Mouse (Mus musculus) liver, embryonic 12.5 days (tissue): ENCODE measurements around the gene Olfr106-ps. TPM values are rescaled to one million over a fixed set of nuclear protein-coding genes. Genes with fewer than 3 reads are reported as not detected.

ENCODE experiments used
- ATAC-seq: fragments of 200-750 bp; cut with Nextera tagmentation; 2 replicates; pipeline ENCODE4 v1.8.0; 2017; ENCODE audit warnings: moderate number of reproducible peaks, mild to moderate bottlenecking, moderate library complexity
- H3K27ac ChIP-seq: fragments of 300-500 bp; sonication (generic); 2 replicates; pipeline ENCODE4 v1.5.1; 2016; ENCODE audit warnings: mild to moderate bottlenecking
- H3K27me3 ChIP-seq: fragments of 300-500 bp; sonication (generic); replicated peaks from 2 replicates; pipeline ENCODE4 v1.6.1; 2016; ENCODE audit warnings: mild to moderate bottlenecking, moderate library complexity
- H3K36me3 ChIP-seq: fragments of 300-500 bp; sonication (generic); 2 replicates; pipeline ENCODE4 v1.6.1; 2016; ENCODE audit warnings: mild to moderate bottlenecking, moderate library complexity
- H3K4me1 ChIP-seq: fragments of 300-500 bp; sonication (generic); 2 replicates; pipeline ENCODE4 v1.6.1; 2016
- H3K4me2 ChIP-seq: fragments of 300-500 bp; sonication (generic); 2 replicates; pipeline ENCODE4 v1.6.1; 2016; ENCODE audit warnings: mild to moderate bottlenecking, moderate library complexity
- H3K4me3 ChIP-seq: fragments of 300-500 bp; sonication (generic); 2 replicates; pipeline ENCODE4 v1.5.1; 2016; ENCODE audit warnings: mild to moderate bottlenecking, moderate library complexity
- H3K9ac ChIP-seq: fragments of 300-500 bp; sonication (generic); 2 replicates; pipeline ENCODE4 v1.6.1; 2016; ENCODE audit warnings: mild to moderate bottlenecking, moderate library complexity
- H3K9me3 ChIP-seq: fragments of 300-500 bp; sonication (generic); replicated peaks from 2 replicates; pipeline ENCODE4 v1.6.1; 2016; ENCODE audit warnings: mild to moderate bottlenecking, moderate library complexity
- WGBS: fragments of 180-500 bp; shearing (Covaris S2); methylation state at CpG from one replicate; pipeline ENCODE4 v1.1.7; 2016; ENCODE audit not compliant: insufficient replicate concordance; 5-methylcytosine and 5-hydroxymethylcytosine counted together
- polyA plus RNA-seq: library from polyadenylated mRNA; unstranded; fragments of >200 nt; fragmentation: Nextera tagmentation; extraction: Ambion mirVana; gene quantifications from 2 replicates; pipeline ENCODE4 v1.2.1, GENCODE M21; 2016

Olfr106-ps gene
- not detected in 2 replicates for polyA plus RNA-seq

- Histone ChIP-seq H3K36me3 (no peaks in the 10 kb centered on the region), H3K9ac (no peak within 1 kb of the TSS), H3K27ac (no peak within 1 kb of the TSS), H3K27me3 (no peaks in the 10 kb centered on the region), H3K9me3 (no peaks in the 10 kb centered on the region), H3K4me2 (no peak within 1 kb of the TSS), H3K4me1 (no peaks in the 10 kb centered on the region), H3K4me3 (no peak within 1 kb of the TSS)
- no peak for ATAC-seq
- 57% methylated on average over 1 of the region's 1 CpGs for WGBS
Measured at GRCm38 (mm10) chr17:37390093-37390492, at the start of gene Olfr106-ps. TSS of gene Olfr106-ps (plus strand) at chr17:37390393.

GRCm38 (mm10) chr17:37359282-37359681 lies 30.9 kb upstream of the Olfr106-ps start, which contains the start of gene Olfr104-ps:
TSS of gene Olfr104-ps (plus strand) at chr17:37359582.
- Histone ChIP-seq H3K27me3 (no peaks in the 10 kb centered on the region), H3K4me2 (no peak within 1 kb of the TSS), H3K4me3 (no peak within 1 kb of the TSS), H3K9ac (no peak within 1 kb of the TSS), H3K9me3 (no peaks in the 10 kb centered on the region), H3K36me3 (no peaks in the 10 kb centered on the region), H3K4me1 (no peaks in the 10 kb centered on the region), H3K27ac (no peak within 1 kb of the TSS)
- ATAC-seq = no peak

GRCm38 (mm10) chr17:37378733-37379132 lies 11.5 kb upstream of the Olfr106-ps start, which contains the start of gene Olfr105-ps:
TSS of gene Olfr105-ps (plus strand) at chr17:37379033.
- Histone ChIP-seq H3K36me3 (no peaks in the 10 kb centered on the region), H3K9me3 (no peaks in the 10 kb centered on the region), H3K4me2 (no peak within 1 kb of the TSS), H3K27ac (no peak within 1 kb of the TSS), H3K9ac (no peak within 1 kb of the TSS), H3K4me1 (no peaks in the 10 kb centered on the region), H3K4me3 (no peak within 1 kb of the TSS), H3K27me3 (no peaks in the 10 kb centered on the region)
- ATAC-seq = no peak

GRCm38 (mm10) chr17:37398926-37399325 lies 8.7 kb downstream of the Olfr106-ps start, which contains the start of gene Olfr107:
TSS of gene Olfr107 (plus strand) at chr17:37399226.
- no peak for ATAC-seq
- Histone ChIP-seq H3K27me3 (no peaks in the 10 kb centered on the region), H3K4me3 (no peak within 1 kb of the TSS), H3K9me3 (no peaks in the 10 kb centered on the region), H3K27ac (no peak within 1 kb of the TSS), H3K9ac (no peak within 1 kb of the TSS), H3K4me2 (no peak within 1 kb of the TSS), H3K4me1 (no peaks in the 10 kb centered on the region), H3K36me3 (no peaks in the 10 kb centered on the region)
- WGBS = 57% methylated on average over 3 of the region's 3 CpGs

GRCm38 (mm10) chr17:37413380-37413779 lies 23.2 kb downstream of the Olfr106-ps start:
- Histone ChIP-seq H3K4me1 (no peaks in the 10 kb centered on the region), H3K27me3 (no peaks in the 10 kb centered on the region), H3K4me3 (no peak overlapping the region), H3K27ac (no peak overlapping the region), H3K4me2 (no peak overlapping the region), H3K36me3 (no peaks in the 10 kb centered on the region), H3K9ac (no peak overlapping the region), H3K9me3 (no peaks in the 10 kb centered on the region)
- ATAC-seq = no peak

GRCm38 (mm10) chr17:37445180-37445579 lies 55.0 kb downstream of the Olfr106-ps start, which contains the start of gene Olfr108:
TSS of gene Olfr108 (plus strand) at chr17:37445480.
- H3K36me3 ChIP-seq = no peaks in the 10 kb centered on the region
- no peaks in the 10 kb centered on the region for H3K9me3 ChIP-seq
- WGBS = 65% methylated on average over 1 of the region's 1 CpGs
- no peak for ATAC-seq
- no peaks in the 10 kb centered on the region for H3K4me1 ChIP-seq
- H3K4me3 ChIP-seq = no peak within 1 kb of the TSS
- no peak within 1 kb of the TSS for H3K9ac ChIP-seq
- no peaks in the 10 kb centered on the region for H3K27me3 ChIP-seq
- no peak within 1 kb of the TSS for H3K27ac ChIP-seq
- no peak within 1 kb of the TSS for H3K4me2 ChIP-seq

Other genes with a start within 250 kb of the Olfr106-ps start
- gene Olfr93, start 228.9 kb upstream of the Olfr106-ps start, polyA plus RNA-seq = not detected in 2 replicates
- not detected in 2 replicates for gene Ubd, start 196.5 kb upstream of the Olfr106-ps start, polyA plus RNA-seq
- not detected in 2 replicates for gene Olfr94, start 189.4 kb upstream of the Olfr106-ps start, polyA plus RNA-seq
- not detected in 2 replicates for gene Olfr95, start 177.3 kb upstream of the Olfr106-ps start, polyA plus RNA-seq
- not detected in 2 replicates for gene Olfr96, start 170.2 kb upstream of the Olfr106-ps start, polyA plus RNA-seq
- not detected in 2 replicates for gene Olfr97, start 153.1 kb upstream of the Olfr106-ps start, polyA plus RNA-seq
- gene Olfr98, start 126.6 kb upstream of the Olfr106-ps start, polyA plus RNA-seq = not detected in 2 replicates
- gene H2-M3, start 120.2 kb upstream of the Olfr106-ps start, polyA plus RNA-seq = 1.1 and 1.5 TPM in 2 replicates
- not detected in 2 replicates for gene Olfr99, start 106.9 kb upstream of the Olfr106-ps start, polyA plus RNA-seq
- gene Olfr101, start 86.1 kb upstream of the Olfr106-ps start, polyA plus RNA-seq = not detected in 2 replicates
- gene Olfr102, start 73.3 kb upstream of the Olfr106-ps start, polyA plus RNA-seq = not detected in 2 replicates
- gene Olfr103, start 50.7 kb upstream of the Olfr106-ps start, polyA plus RNA-seq = not detected in 2 replicates
- gene Olfr104-ps, start 30.8 kb upstream of the Olfr106-ps start, polyA plus RNA-seq = not detected in 2 replicates
- not detected in 2 replicates for gene Olfr105-ps, start 11.4 kb upstream of the Olfr106-ps start, polyA plus RNA-seq
- gene Olfr107, start 8.8 kb downstream of the Olfr106-ps start, polyA plus RNA-seq = not detected in 2 replicates
- not detected in 2 replicates for gene Olfr108, start 55.1 kb downstream of the Olfr106-ps start, polyA plus RNA-seq
- not detected in 2 replicates for gene Olfr109, start 68.5 kb downstream of the Olfr106-ps start, polyA plus RNA-seq
- not detected in 2 replicates for gene H2-M2, start 93.2 kb downstream of the Olfr106-ps start, polyA plus RNA-seq
- not detected in 2 replicates for gene Olfr110, start 102.1 kb downstream of the Olfr106-ps start, polyA plus RNA-seq
- not detected in 2 replicates for gene Olfr111, start 117.6 kb downstream of the Olfr106-ps start, polyA plus RNA-seq
- not detected in 2 replicates for gene Olfr112, start 179.1 kb downstream of the Olfr106-ps start, polyA plus RNA-seq
- gene Olfr113, start 187.3 kb downstream of the Olfr106-ps start, polyA plus RNA-seq = not detected in 2 replicates
- not detected in 2 replicates for gene Olfr114, start 202.3 kb downstream of the Olfr106-ps start, polyA plus RNA-seq
- gene Olfr115, start 236.7 kb downstream of the Olfr106-ps start, polyA plus RNA-seq = not detected in 2 replicates
- not detected in 2 replicates for gene Olfr116, start 236.8 kb downstream of the Olfr106-ps start, polyA plus RNA-seq